Mouse (Mus musculus): ENCODE measurements around the gene Mpp2. TPM values are rescaled to one million over a fixed set of nuclear protein-coding genes. Genes with fewer than 3 reads are reported as not detected.

Mpp2 gene
- polyA plus RNA-seq, 1 experiment from 2014 or later = 30.4 TPM

- Histone ChIP-seq H3K4me2 (no peak overlapping the region), H3K27me3 (replicated peaks) (no peaks in the 10 kb centered on the region), H3K4me3 (replicated peaks) (no peak overlapping the region), H3K4me1 (peaks cover 4% of the 10 kb centered on the region; the same call in 1 of the 2 replicates), H3K36me3 (no peaks in the 10 kb centered on the region), H3K27ac (replicated peaks) (no peak overlapping the region), H3K9me3 (replicated peaks) (no peaks in the 10 kb centered on the region), H3K9ac (replicated peaks) (no peak overlapping the region)
- no peak for ATAC-seq (ENCODE audit: low FRiP score)
- 53% methylated on average over 14 of the region's 14 CpGs for WGBS
These were observed 38.3 kb downstream of the Mpp2 start for GRCm38 (mm10) chr11:102049875-102050482.

GRCm38 (mm10) chr11:102046607-102047006 lies 41.7 kb downstream of the Mpp2 start:
- no peak overlapping the region for H3K4me3 ChIP-seq (replicated peaks)
- 76% methylated on average over 9 of the region's 9 CpGs for WGBS
- no peaks in the 10 kb centered on the region for H3K9me3 ChIP-seq (replicated peaks)
- H3K9ac ChIP-seq (replicated peaks) = no peak overlapping the region
- H3K27ac ChIP-seq (replicated peaks) = no peak overlapping the region
- H3K36me3 ChIP-seq = no peaks in the 10 kb centered on the region
- H3K27me3 ChIP-seq (replicated peaks) = no peaks in the 10 kb centered on the region; the same call in 1 of the 2 replicates
- ATAC-seq (ENCODE audit: low FRiP score) = no peak
- H3K4me1 ChIP-seq = no peaks in the 10 kb centered on the region
- no peak overlapping the region for H3K4me2 ChIP-seq

GRCm38 (mm10) chr11:102044691-102045212 lies 43.6 kb downstream of the Mpp2 start:
- no peaks in the 10 kb centered on the region; the same call in 1 of the 2 replicates for H3K27me3 ChIP-seq (replicated peaks)
- no peak overlapping the region for H3K9ac ChIP-seq (replicated peaks)
- ATAC-seq (ENCODE audit: low FRiP score) = no peak
- 90% methylated on average over 7 of the region's 7 CpGs for WGBS
- no peaks in the 10 kb centered on the region for H3K4me1 ChIP-seq
- no peaks in the 10 kb centered on the region for H3K9me3 ChIP-seq (replicated peaks)
- no peak overlapping the region for H3K27ac ChIP-seq (replicated peaks)
- H3K4me2 ChIP-seq = no peak overlapping the region
- no peak overlapping the region for H3K4me3 ChIP-seq (replicated peaks)
- H3K36me3 ChIP-seq = no peaks in the 10 kb centered on the region

- WGBS = 82% methylated on average over 6 of the region's 6 CpGs
- H3K4me3 ChIP-seq (replicated peaks) = no peak overlapping the region
- no peak for ATAC-seq (ENCODE audit: low FRiP score)
These were observed 44.9 kb downstream of the Mpp2 start for GRCm38 (mm10) chr11:102043381-102043780.

DNA sequence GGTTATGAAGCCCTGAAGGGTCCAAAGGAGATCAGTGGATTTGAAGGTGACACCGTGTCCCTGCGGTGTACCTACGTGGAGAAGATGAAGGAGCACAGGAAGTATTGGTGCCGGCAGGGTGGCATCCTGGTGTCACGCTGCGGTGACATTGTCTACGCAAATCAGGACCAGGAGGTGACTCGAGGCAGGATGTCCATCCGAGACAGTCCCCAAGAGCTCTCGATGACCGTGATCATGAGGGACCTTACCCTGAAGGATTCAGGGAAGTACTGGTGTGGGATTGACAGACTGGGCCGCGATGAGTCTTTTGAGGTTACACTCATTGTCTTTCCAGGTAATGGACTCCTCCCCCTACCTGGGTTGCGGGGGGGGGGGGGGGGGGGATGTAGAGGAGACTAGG lies 45.3 kb downstream of the Mpp2 start:
- no peak overlapping the region for H3K27ac ChIP-seq (replicated peaks)
- H3K9me3 ChIP-seq (replicated peaks) = no peaks in the 10 kb centered on the region
- no peak for ATAC-seq (ENCODE audit: low FRiP score)
- H3K4me2 ChIP-seq = no peak overlapping the region
- WGBS = 94% methylated on average over 13 of the region's 14 CpGs
- H3K36me3 ChIP-seq = no peaks in the 10 kb centered on the region
- no peak overlapping the region for H3K9ac ChIP-seq (replicated peaks)
- no peaks in the 10 kb centered on the region; the same call in 1 of the 2 replicates for H3K27me3 ChIP-seq (replicated peaks)
- no peak overlapping the region for H3K4me3 ChIP-seq (replicated peaks)
- no peaks in the 10 kb centered on the region for H3K4me1 ChIP-seq

More at GRCm38 (mm10) chr11:102043381-102043780, 44.9 kb downstream of the Mpp2 start:
- H3K4me1 ChIP-seq = no peaks in the 10 kb centered on the region
- no peak overlapping the region for H3K27ac ChIP-seq (replicated peaks)
- no peaks in the 10 kb centered on the region; the same call in 1 of the 2 replicates for H3K27me3 ChIP-seq (replicated peaks)
- no peak overlapping the region for H3K9ac ChIP-seq (replicated peaks)
- no peak overlapping the region for H3K4me2 ChIP-seq
- no peaks in the 10 kb centered on the region for H3K9me3 ChIP-seq (replicated peaks)
- H3K36me3 ChIP-seq = no peaks in the 10 kb centered on the region

DNA sequence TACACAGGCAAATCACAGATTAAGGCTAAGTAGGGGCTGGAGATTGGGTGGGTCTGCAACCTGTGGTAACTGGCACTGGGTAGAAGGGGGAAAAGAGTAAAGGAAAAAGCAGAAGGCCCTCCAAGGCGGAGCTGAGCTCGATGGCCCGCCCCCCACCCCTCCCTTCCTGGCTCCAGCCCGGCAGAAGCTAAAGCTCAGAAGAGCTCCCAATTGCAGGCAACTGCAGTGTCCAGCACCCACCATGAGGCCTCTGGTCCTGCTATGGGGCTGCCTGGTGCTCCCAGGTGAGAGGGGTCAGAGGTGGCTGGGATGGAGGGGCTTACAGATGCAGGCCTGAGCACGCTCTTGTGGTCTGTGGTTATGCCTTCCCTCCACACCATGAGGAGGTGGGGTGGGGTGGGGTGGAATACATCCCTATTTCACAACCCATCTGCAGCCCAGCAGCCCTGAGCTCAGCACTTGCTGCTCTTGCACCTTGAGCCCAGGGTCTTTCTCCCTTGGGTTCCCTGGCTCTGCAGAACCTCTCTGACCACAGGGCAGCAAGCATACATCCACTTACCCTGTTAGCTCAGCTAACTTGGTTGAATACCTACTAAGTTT lies 46.9 kb downstream of the Mpp2 start, which contains the start of gene Cd300lg:
Gene Cd300lg (plus strand): TSS at position 160 of the 600 bp plus-strand sequence.
- H3K4me3 ChIP-seq (replicated peaks) = no peak within 1 kb of the TSS
- no peaks in the 10 kb centered on the region; the same call in 1 of the 2 replicates for H3K27me3 ChIP-seq (replicated peaks)
- H3K9me3 ChIP-seq (replicated peaks) = no peaks in the 10 kb centered on the region
- no peak for ATAC-seq (ENCODE audit: low FRiP score)
- H3K36me3 ChIP-seq = no peaks in the 10 kb centered on the region
- no peak within 1 kb of the TSS for H3K9ac ChIP-seq (replicated peaks)
- WGBS = 72% methylated on average over 5 of the region's 5 CpGs
- no peak within 1 kb of the TSS for H3K4me2 ChIP-seq
- H3K27ac ChIP-seq (replicated peaks) = no peak within 1 kb of the TSS
- H3K4me1 ChIP-seq = no peaks in the 10 kb centered on the region

DNA sequence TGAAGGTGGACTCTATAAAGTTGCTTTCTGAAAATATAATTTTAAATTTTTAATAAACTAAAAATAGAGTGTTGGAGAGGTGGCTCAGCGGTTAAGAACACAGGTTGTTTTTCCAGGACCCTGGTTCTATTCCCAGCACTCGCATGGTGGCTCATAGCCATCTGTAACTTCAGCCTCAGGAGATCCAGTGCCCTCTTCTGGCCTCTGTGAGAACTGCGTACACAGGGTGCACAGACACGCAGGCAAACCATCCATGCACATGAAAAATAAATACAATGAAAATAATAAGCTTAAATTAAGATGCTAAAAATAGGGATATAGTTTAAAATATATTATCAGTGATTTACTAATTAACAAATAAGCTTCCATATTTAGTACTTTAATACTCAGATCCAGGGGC lies 47.7 kb downstream of the Mpp2 start:
- WGBS = 73% methylated on average over 4 of the region's 4 CpGs
- Histone ChIP-seq H3K27ac (replicated peaks) (no peak overlapping the region), H3K4me3 (replicated peaks) (no peak overlapping the region), H3K9me3 (replicated peaks) (no peaks in the 10 kb centered on the region), H3K9ac (replicated peaks) (no peak overlapping the region), H3K4me1 (no peaks in the 10 kb centered on the region), H3K36me3 (no peaks in the 10 kb centered on the region), H3K4me2 (no peak overlapping the region), H3K27me3 (replicated peaks) (no peaks in the 10 kb centered on the region; the same call in 1 of the 2 replicates)
- ATAC-seq (ENCODE audit: low FRiP score) = no peak

DNA sequence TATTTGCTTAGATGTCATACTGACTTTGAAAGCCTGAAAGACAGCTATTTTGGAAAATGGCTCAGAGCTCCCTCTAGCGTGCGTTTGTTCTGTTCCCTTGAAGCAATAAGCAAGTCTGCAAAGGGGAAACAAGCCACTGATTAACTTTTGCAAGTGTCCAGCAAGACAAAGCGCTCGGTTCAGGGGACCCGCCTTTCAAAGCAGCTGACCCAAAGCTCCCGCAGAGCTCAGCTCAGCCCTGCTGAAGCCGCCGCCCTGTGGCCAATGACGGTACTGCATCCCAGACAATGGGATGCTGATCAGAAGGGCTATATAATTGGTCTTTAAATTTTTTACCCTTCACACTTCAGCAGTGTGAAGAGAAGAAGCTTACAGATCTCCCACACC lies 48.2 kb downstream of the Mpp2 start:
- Histone ChIP-seq H3K27me3 (replicated peaks) (no peaks in the 10 kb centered on the region; the same call in 1 of the 2 replicates), H3K4me3 (replicated peaks) (no peak overlapping the region), H3K27ac (replicated peaks) (no peak overlapping the region), H3K9ac (replicated peaks) (no peak overlapping the region), H3K9me3 (replicated peaks) (no peaks in the 10 kb centered on the region), H3K4me2 (peak overlapping the region; percentile 22; the same call in 1 of the 2 replicates), H3K36me3 (no peaks in the 10 kb centered on the region), H3K4me1 (peaks cover under 1% of the 10 kb centered on the region; the same call in 1 of the 2 replicates)
- WGBS = 0% methylated on average over 9 of the region's 9 CpGs
- ATAC-seq (ENCODE audit: low FRiP score) = peak; percentile 63; the same call in 1 of the 2 replicates

- no peak overlapping the region for H3K27ac ChIP-seq (replicated peaks)
- peaks cover 3% of the 10 kb centered on the region; the same call in 1 of the 2 replicates for H3K4me1 ChIP-seq
- no peak for ATAC-seq (ENCODE audit: low FRiP score)
- H3K9me3 ChIP-seq (replicated peaks) = no peaks in the 10 kb centered on the region
- H3K36me3 ChIP-seq = no peaks in the 10 kb centered on the region
- no peak overlapping the region for H3K9ac ChIP-seq (replicated peaks)
- no peaks in the 10 kb centered on the region; the same call in 1 of the 2 replicates for H3K27me3 ChIP-seq (replicated peaks)
- peak overlapping the region; percentile 22; the same call in 1 of the 2 replicates for H3K4me2 ChIP-seq
- H3K4me3 ChIP-seq (replicated peaks) = no peak overlapping the region
- 48% methylated on average over 13 of the region's 13 CpGs for WGBS
These were observed 48.7 kb downstream of the Mpp2 start for GRCm38 (mm10) chr11:102039487-102040137.

DNA sequence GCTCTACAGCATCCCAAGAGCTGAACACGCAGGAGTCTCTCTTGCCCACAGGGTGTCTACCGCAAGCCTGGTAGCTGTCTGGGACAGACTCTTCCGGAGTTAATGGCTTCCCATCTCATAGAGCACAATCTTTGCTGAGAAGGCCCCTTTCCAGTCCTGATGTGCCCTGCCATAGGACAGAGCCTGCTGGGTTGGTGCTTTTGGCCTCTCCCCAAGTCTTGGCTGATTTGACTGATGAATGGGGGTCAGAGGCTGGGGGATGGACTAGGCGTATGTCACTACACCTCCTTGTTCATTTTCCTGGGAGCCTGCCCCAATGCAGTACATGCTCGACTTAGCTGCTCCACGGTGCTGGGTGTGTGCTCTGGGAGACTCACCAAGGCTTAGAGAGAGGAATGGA lies 50.5 kb downstream of the Mpp2 start:
- Histone ChIP-seq H3K27me3 (replicated peaks) (no peaks in the 10 kb centered on the region; the same call in 1 of the 2 replicates), H3K36me3 (no peaks in the 10 kb centered on the region), H3K9ac (replicated peaks) (no peak overlapping the region), H3K4me3 (replicated peaks) (no peak overlapping the region), H3K4me2 (no peak overlapping the region), H3K4me1 (peaks cover 3% of the 10 kb centered on the region; the same call in 1 of the 2 replicates), H3K9me3 (replicated peaks) (no peaks in the 10 kb centered on the region), H3K27ac (replicated peaks) (no peak overlapping the region)
- ATAC-seq (ENCODE audit: low FRiP score) = no peak
- WGBS = 66% methylated on average over 6 of the region's 6 CpGs

DNA sequence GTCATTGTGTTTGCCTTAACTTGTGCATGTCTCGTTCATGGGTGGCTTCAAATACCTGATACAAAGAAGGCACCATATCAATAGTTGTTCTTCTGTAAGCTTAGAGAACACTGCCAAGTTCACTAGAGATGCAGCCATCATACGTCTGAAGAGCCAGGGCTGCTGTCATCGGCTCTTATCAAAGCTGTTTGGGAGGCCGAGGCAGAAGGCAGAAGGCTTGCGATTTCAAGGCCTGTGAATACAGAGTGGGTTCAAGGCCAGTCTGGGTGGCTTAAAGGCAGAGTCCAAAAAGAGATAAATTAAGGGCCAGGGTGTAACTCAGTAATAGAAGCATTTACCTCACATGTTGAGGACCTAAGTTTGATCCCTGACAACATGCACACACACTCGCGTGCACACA lies 52.0 kb downstream of the Mpp2 start:
- Histone ChIP-seq H3K27me3 (replicated peaks) (no peaks in the 10 kb centered on the region), H3K27ac (replicated peaks) (no peak overlapping the region), H3K4me3 (replicated peaks) (no peak overlapping the region), H3K36me3 (no peaks in the 10 kb centered on the region), H3K9ac (replicated peaks) (no peak overlapping the region), H3K4me2 (no peak overlapping the region), H3K9me3 (replicated peaks) (no peaks in the 10 kb centered on the region), H3K4me1 (peaks cover 3% of the 10 kb centered on the region; the same call in 1 of the 2 replicates)
- no peak for ATAC-seq (ENCODE audit: low FRiP score)
- 81% methylated on average over 7 of the region's 7 CpGs for WGBS
